Mouse (Mus musculus) ES-E14 (cell line): ENCODE measurements around the gene Zfp831.

Experiments used
- HCFC1 ChIP-seq: IDR thresholded peaks from 2 replicates; pipeline ENCODE4 v1.6.1; 2012; ENCODE audit warnings: low read length, inconsistent platforms, borderline replicate concordance; ENCODE audit not compliant: insufficient read depth
- ZNF384 ChIP-seq: IDR thresholded peaks from 2 replicates; pipeline ENCODE4 v1.6.1; 2012; ENCODE audit warnings: low read depth, low read length, inconsistent platforms

- TF ChIP-seq ZNF384 (no peak), HCFC1 (no peak)
Measured at GRCm38 (mm10) chr2:174715938-174716337, 72.6 kb downstream of the Zfp831 start.
